Comparison of ENCODE assay signal across 12 mouse cellular contexts in genomic region chr13:52572451-52573446, GRCm38 (mm10). TPM values are rescaled to one million over a fixed set of nuclear protein-coding genes. Genes with fewer than 3 reads are reported as not detected.
DNase-seq lines count a peak whose midpoint lies in the region; ATAC-seq and TF ChIP-seq lines count a peak whose summit lies in the region.
"Had no signal": no experiment of that assay in that cellular context is flagged by ENCODE, and none has a peak within 500 bp of the region (broad histone marks: within the 10 kb centered on the region; RNA-seq: fewer than 3 reads in every experiment).

No protein-coding gene starts in this region.

- TF ChIP-seq EP300 in lung, postnatal 0 days (IDR thresholded peaks at IDR 0.05) = no peak

- no peaks in the 10 kb centered on the region for H3K36me3 ChIP-seq in lung, postnatal 0 days (ENCODE audit: insufficient read depth, low read length)
- no peaks in the 10 kb centered on the region for H3K36me3 ChIP-seq in hindbrain, embryonic 12.5 days
- H3K36me3 ChIP-seq: forebrain, embryonic 10.5 days; limb, embryonic 15.5 days had no signal

- 61% methylated on average over 9 of the region's 9 CpGs for WGBS in lung, postnatal 0 days
- WGBS in hindbrain, embryonic 12.5 days = 82% methylated on average over 9 of the region's 9 CpGs

- H3K27ac ChIP-seq in lung, postnatal 0 days (ENCODE audit: low read length) = peak overlapping the region; percentile 15; the same call in 1 of the 2 replicates
- no peak overlapping the region for H3K27ac ChIP-seq in hindbrain, embryonic 12.5 days
- H3K27ac ChIP-seq: forebrain, embryonic 10.5 days; limb, embryonic 15.5 days had no signal

- peak; percentile 11 for DNase-seq in CD4-positive, CD25-positive, alpha-beta regulatory T cell, adult 2 months (ENCODE audit: low read depth, low spot score)
- DNase-seq in lung, adult 18-20 months = peak; percentile 55 to 63
- no peak for DNase-seq in lung, postnatal 14 days
- DNase-seq in lung, postnatal 0 days (ENCODE audit: low spot score) = peak; percentile 53
- peak; percentile 91 to 93 for DNase-seq in spleen, postnatal 36 days (ENCODE audit: low spot score in 2 of 2)
- DNase-seq in kidney, adult 11 months = no peak
- DNase-seq: heart, postnatal 14 days; kidney, postnatal 4 days had no signal

- H3K4me2 ChIP-seq in lung, postnatal 0 days (replicated peaks; ENCODE audit: low read depth, low read length) = no peak overlapping the region
- no peak overlapping the region for H3K4me2 ChIP-seq in hindbrain, embryonic 12.5 days (replicated peaks)
- H3K4me2 ChIP-seq: limb, embryonic 15.5 days had no signal

- no peaks in the 10 kb centered on the region for H3K9me3 ChIP-seq in lung, postnatal 0 days (ENCODE audit: low read length)
- no peaks in the 10 kb centered on the region for H3K9me3 ChIP-seq in hindbrain, embryonic 12.5 days (replicated peaks)
- H3K9me3 ChIP-seq: forebrain, embryonic 10.5 days; limb, embryonic 15.5 days had no signal

- no peak for ATAC-seq in CD4-positive, CD25-positive, alpha-beta regulatory T cell, adult 4 months
- peak; percentile 44 for ATAC-seq in lung, postnatal 0 days
- ATAC-seq in hindbrain, embryonic 12.5 days (ENCODE audit: low FRiP score) = no peak

- no peak overlapping the region for H3K4me3 ChIP-seq in lung, postnatal 0 days (ENCODE audit: low read depth, low read length)
- no peak overlapping the region for H3K4me3 ChIP-seq in hindbrain, embryonic 12.5 days
- H3K4me3 ChIP-seq: forebrain, embryonic 10.5 days; limb, embryonic 15.5 days had no signal

- no peak overlapping the region for H3K9ac ChIP-seq in lung, postnatal 0 days (replicated peaks; ENCODE audit: low read depth)
- H3K9ac ChIP-seq in hindbrain, embryonic 12.5 days = no peak overlapping the region
- H3K9ac ChIP-seq: limb, embryonic 15.5 days had no signal

- no peak for TF ChIP-seq CTCF in lung, postnatal 0 days (IDR thresholded peaks at IDR 0.05)

- H3K27me3 ChIP-seq in lung, postnatal 0 days (replicated peaks; ENCODE audit: insufficient read depth, low read length) = no peaks in the 10 kb centered on the region
- no peaks in the 10 kb centered on the region for H3K27me3 ChIP-seq in hindbrain, embryonic 12.5 days
- H3K27me3 ChIP-seq: limb, embryonic 15.5 days had no signal

- H3K4me1 ChIP-seq in lung, postnatal 0 days (ENCODE audit: insufficient read depth, low read depth, low read length) = no peaks in the 10 kb centered on the region
- peaks cover 4% of the 10 kb centered on the region; the same call in 1 of the 2 replicates for H3K4me1 ChIP-seq in hindbrain, embryonic 12.5 days

RNA-seq across cellular contexts. Expression of gene Syk, which starts 10.2 kb away (rescaled TPM):
- 1 to 10 TPM in 1 of 2 experiments, under 1 TPM in 1; 0.20 to 2.4 TPM for polyA plus RNA-seq in CD4-positive, CD25-positive, alpha-beta regulatory T cell, adult 4 months (2017; shearing (Covaris generic))
- polyA plus RNA-seq in lung, postnatal 0 days (2015; fragmentation: Nextera tagmentation; extraction: Ambion mirVana) = 4.3 and 5.5 TPM in 2 replicates
- 3.9 and 4.1 TPM in 2 replicates for polyA plus RNA-seq in hindbrain, embryonic 12.5 days (2016; fragmentation: Nextera tagmentation; extraction: Ambion mirVana)

RNA-seq across cellular contexts. Expression of gene Diras2, which starts 41.7 kb away (rescaled TPM):
- polyA plus RNA-seq in CD4-positive, CD25-positive, alpha-beta regulatory T cell, adult 4 months (2017; shearing (Covaris generic)) = not detected
- 0.31 TPM in 2 replicates for polyA plus RNA-seq in lung, postnatal 0 days (2015; fragmentation: Nextera tagmentation; extraction: Ambion mirVana)
- 1.8 and 2.0 TPM in 2 replicates for polyA plus RNA-seq in hindbrain, embryonic 12.5 days (2016; fragmentation: Nextera tagmentation; extraction: Ambion mirVana)

Comparison
In these comparisons a context has a peak if more than half of its experiments do, and no peak if none do; other contexts are left out.
1. DNase-seq: peak in CD4-positive, CD25-positive, alpha-beta regulatory T cell, adult 2 months (single experiment), lung, adult 18-20 months (2 of 2), lung, postnatal 0 days (single experiment) and spleen, postnatal 36 days (2 of 2); none in lung, postnatal 14 days (single experiment) and kidney, adult 11 months (single experiment).